Mouse (Mus musculus) heart, embryonic 15.5 days (tissue): ENCODE measurements around the gene Suv39h1. TPM values are rescaled to one million over a fixed set of nuclear protein-coding genes. Genes with fewer than 3 reads are reported as not detected.
"Not testable (repeated sequence)": the region's sequence is repeated elsewhere in the genome, so short reads cannot be mapped to it uniquely, and the experiment has no call there.

Experiments
- ATAC-seq: fragments of 200-750 bp; cut with Nextera tagmentation; replicated peaks from 2 replicates; pipeline ENCODE4 v1.8.0; 2017; ENCODE audit warnings: low read depth, moderate TSS enrichment; ENCODE audit not compliant: insufficient number of reproducible peaks, insufficient read depth, low FRiP score
- H3K27ac ChIP-seq: fragments of 300-500 bp; sonication (generic); 2 replicates; pipeline ENCODE4 v1.5.1; 2015; ENCODE audit warnings: mild to moderate bottlenecking, inconsistent platforms
- H3K27me3 ChIP-seq: fragments of 300-500 bp; sonication (generic); 2 replicates; pipeline ENCODE4 v1.6.1; 2015; ENCODE audit warnings: inconsistent platforms
- H3K36me3 ChIP-seq: fragments of 300-500 bp; sonication (generic); 2 replicates; pipeline ENCODE4 v1.6.1; 2015; ENCODE audit warnings: mild to moderate bottlenecking, inconsistent platforms
- H3K4me1 ChIP-seq: fragments of 300-500 bp; sonication (generic); replicated peaks from 2 replicates; pipeline ENCODE4 v1.6.1; 2015; ENCODE audit warnings: inconsistent platforms
- H3K4me2 ChIP-seq: fragments of 300-500 bp; sonication (generic); 2 replicates; pipeline ENCODE4 v1.6.1; 2015; ENCODE audit warnings: inconsistent platforms, mild to moderate bottlenecking, moderate library complexity
- H3K4me3 ChIP-seq: fragments of 300-500 bp; sonication (generic); 2 replicates; pipeline ENCODE4 v1.5.1; 2015; ENCODE audit warnings: mild to moderate bottlenecking, inconsistent platforms
- H3K9ac ChIP-seq: fragments of 300-500 bp; sonication (generic); 2 replicates; pipeline ENCODE4 v1.6.1; 2015; ENCODE audit warnings: mild to moderate bottlenecking, inconsistent platforms
- H3K9me3 ChIP-seq: fragments of 300-500 bp; sonication (generic); replicated peaks from 2 replicates; pipeline ENCODE4 v1.6.1; 2016; ENCODE audit warnings: inconsistent platforms
- WGBS: fragments of 180-500 bp; shearing (Covaris S2); methylation state at CpG from one replicate; pipeline ENCODE4 v1.1.7; 2015; ENCODE audit warnings: mixed read lengths; 5-methylcytosine and 5-hydroxymethylcytosine counted together
- polyA plus RNA-seq: library from polyadenylated mRNA; unstranded; fragments of >200 nt; fragmentation: Nextera tagmentation; extraction: Ambion mirVana; gene quantifications from 2 replicates; pipeline ENCODE4 v1.2.1, GENCODE M21; 2015

Gene Suv39h1
- polyA plus RNA-seq, 1 experiment from 2014 or later: 25.0 TPM

- not testable (repeated sequence) for ATAC-seq, H3K36me3 ChIP-seq
- WGBS: 74% methylated on average over 5 of the region's 5 CpGs
These were observed 16.4 kb upstream of the Suv39h1 start for GRCm38 (mm10) chrX:8090954-8091347.

GRCm38 (mm10) chrX:8090346-8090953 is 15.9 kb upstream of the Suv39h1 start, which contains the start of gene Was:
TSS of gene Was (minus strand) at chrX:8090498.
- H3K4me3 ChIP-seq: 0 out of 2 replicates have a peak within 1 kb of the TSS, but pooled peaks have one; percentile 5

More at GRCm38 (mm10) chrX:8090954-8091347, 16.4 kb upstream of the Suv39h1 start:
- H3K9ac ChIP-seq, H3K27ac ChIP-seq, H3K4me3 ChIP-seq, H3K27me3 ChIP-seq, H3K4me2 ChIP-seq, H3K4me1 ChIP-seq, H3K9me3 ChIP-seq: not testable (repeated sequence)

GRCm38 (mm10) chrX:8089746-8090145 is 15.2 kb upstream of the Suv39h1 start:
- Histone ChIP-seq H3K4me3 (0 out of 2 replicates have a peak overlapping the region, but pooled peaks have one; percentile 5), H3K4me2 (no peak overlapping the region), H3K9ac (no peak overlapping the region), H3K9me3 (no peaks in the 10 kb centered on the region), H3K36me3 (no peaks in the 10 kb centered on the region), H3K27ac (no peak overlapping the region), H3K4me1 (no peaks in the 10 kb centered on the region), H3K27me3 (no peaks in the 10 kb centered on the region)
- no peak for ATAC-seq
- 78% methylated on average over 3 of the region's 3 CpGs for WGBS

More at GRCm38 (mm10) chrX:8090346-8090953, 15.9 kb upstream of the Suv39h1 start, which contains the start of gene Was:
- 78% methylated on average over 14 of the region's 14 CpGs for WGBS
- H3K4me1 ChIP-seq: no peaks in the 10 kb centered on the region
- no peak within 1 kb of the TSS for H3K27ac ChIP-seq
- H3K9ac ChIP-seq: no peak within 1 kb of the TSS
- no peaks in the 10 kb centered on the region for H3K9me3 ChIP-seq
- H3K4me2 ChIP-seq: no peak within 1 kb of the TSS
- no peaks in the 10 kb centered on the region for H3K36me3 ChIP-seq
- no peak for ATAC-seq
- no peaks in the 10 kb centered on the region for H3K27me3 ChIP-seq

- Histone ChIP-seq H3K27ac (no peak overlapping the region), H3K36me3 (no peaks in the 10 kb centered on the region), H3K4me2 (no peak overlapping the region), H3K4me3 (no peak overlapping the region), H3K27me3 (no peaks in the 10 kb centered on the region), H3K4me1 (no peaks in the 10 kb centered on the region), H3K9me3 (no peaks in the 10 kb centered on the region), H3K9ac (no peak overlapping the region)
- 78% methylated on average over 8 of the region's 8 CpGs for WGBS
- ATAC-seq: no peak
These were observed 11.1 kb upstream of the Suv39h1 start for GRCm38 (mm10) chrX:8085611-8086010.

GRCm38 (mm10) chrX:8084771-8085259 is 10.3 kb upstream of the Suv39h1 start:
- ATAC-seq: no peak
- Histone ChIP-seq H3K9me3 (no peaks in the 10 kb centered on the region), H3K27me3 (no peaks in the 10 kb centered on the region), H3K27ac (no peak overlapping the region), H3K4me3 (no peak overlapping the region), H3K9ac (no peak overlapping the region), H3K4me2 (no peak overlapping the region), H3K36me3 (no peaks in the 10 kb centered on the region), H3K4me1 (no peaks in the 10 kb centered on the region)
- WGBS: 73% methylated on average over 6 of the region's 6 CpGs

GRCm38 (mm10) chrX:8075104-8075503 is 544 bp upstream of the Suv39h1 start:
- Histone ChIP-seq H3K4me2 (peak overlapping the region; percentile 60), H3K36me3 (peaks cover 6% of the 10 kb centered on the region; the same call in 1 of the 2 replicates), H3K4me1 (peaks cover 2% of the 10 kb centered on the region; the same call in 1 of the 2 replicates), H3K27me3 (no peaks in the 10 kb centered on the region), H3K27ac (peak overlapping the region; percentile 61), H3K9ac (no peak overlapping the region; the same call in 1 of the 2 replicates), H3K4me3 (peak overlapping the region; percentile 68), H3K9me3 (no peaks in the 10 kb centered on the region)
- 49% methylated on average over 3 of the region's 3 CpGs for WGBS
- ATAC-seq: no peak

GRCm38 (mm10) chrX:8073881-8074429 is 605 bp downstream of the Suv39h1 start:
- Histone ChIP-seq H3K4me1 (peaks cover 2% of the 10 kb centered on the region; the same call in 1 of the 2 replicates), H3K27me3 (no peaks in the 10 kb centered on the region), H3K9me3 (no peaks in the 10 kb centered on the region), H3K4me3 (peak overlapping the region; percentile 68), H3K4me2 (peak overlapping the region; percentile 61), H3K27ac (peak overlapping the region; percentile 90), H3K9ac (peak overlapping the region; percentile 63), H3K36me3 (peaks cover 10% of the 10 kb centered on the region; the same call in 1 of the 2 replicates)
- WGBS: 9% methylated on average over 44 of the region's 64 CpGs
- peak; percentile 66 for ATAC-seq

- Histone ChIP-seq H3K36me3 (peaks cover 21% of the 10 kb centered on the region), H3K4me2 (no peak overlapping the region), H3K9ac (no peak overlapping the region), H3K27me3 (no peaks in the 10 kb centered on the region), H3K27ac (no peak overlapping the region), H3K4me1 (peaks cover 2% of the 10 kb centered on the region; the same call in 1 of the 2 replicates), H3K4me3 (no peak overlapping the region), H3K9me3 (no peaks in the 10 kb centered on the region)
- 89% methylated on average over 1 of the region's 1 CpGs for WGBS
- ATAC-seq: no peak
These were observed 5.4 kb downstream of the Suv39h1 start for GRCm38 (mm10) chrX:8069166-8069565.

- not testable (repeated sequence) for H3K9ac ChIP-seq, H3K4me3 ChIP-seq, H3K4me2 ChIP-seq, H3K36me3 ChIP-seq, H3K4me1 ChIP-seq, H3K9me3 ChIP-seq, H3K27ac ChIP-seq, H3K27me3 ChIP-seq, ATAC-seq
- 70% methylated on average over 8 of the region's 8 CpGs for WGBS
These were observed 23.3 kb downstream of the Suv39h1 start for GRCm38 (mm10) chrX:8051044-8051781.

GRCm38 (mm10) chrX:8033009-8033408 is 41.6 kb downstream of the Suv39h1 start:
- Histone ChIP-seq H3K27me3 (no peaks in the 10 kb centered on the region), H3K4me3 (no peak overlapping the region), H3K9me3 (no peaks in the 10 kb centered on the region), H3K27ac (no peak overlapping the region), H3K36me3 (no peaks in the 10 kb centered on the region), H3K9ac (no peak overlapping the region), H3K4me1 (no peaks in the 10 kb centered on the region), H3K4me2 (no peak overlapping the region)
- ATAC-seq: no peak
- WGBS: 62% methylated on average over 1 of the region's 1 CpGs

- 56% methylated on average over 4 of the region's 4 CpGs for WGBS
- H3K9ac ChIP-seq: no peak overlapping the region
- H3K4me3 ChIP-seq: no peak overlapping the region
- H3K36me3 ChIP-seq: no peaks in the 10 kb centered on the region
- no peak for ATAC-seq
- no peaks in the 10 kb centered on the region for H3K9me3 ChIP-seq
- no peak overlapping the region for H3K27ac ChIP-seq
- no peak overlapping the region for H3K4me2 ChIP-seq
- no peaks in the 10 kb centered on the region for H3K4me1 ChIP-seq
- H3K27me3 ChIP-seq: no peaks in the 10 kb centered on the region
These were observed 47.7 kb downstream of the Suv39h1 start for GRCm38 (mm10) chrX:8026811-8027210.
